Mouse (Mus musculus): ENCODE data around the gene Clstn3. TPM values are rescaled to one million over a fixed set of nuclear protein-coding genes. Genes with fewer than 3 reads are reported as not detected.
"Not testable (repeated sequence)": the region's sequence is repeated elsewhere in the genome, so short reads cannot be mapped to it uniquely, and the experiment has no call there.

The Clstn3 gene
- polyA plus RNA-seq, 1 experiment from 2014 or later: 29.2 TPM

DNA sequence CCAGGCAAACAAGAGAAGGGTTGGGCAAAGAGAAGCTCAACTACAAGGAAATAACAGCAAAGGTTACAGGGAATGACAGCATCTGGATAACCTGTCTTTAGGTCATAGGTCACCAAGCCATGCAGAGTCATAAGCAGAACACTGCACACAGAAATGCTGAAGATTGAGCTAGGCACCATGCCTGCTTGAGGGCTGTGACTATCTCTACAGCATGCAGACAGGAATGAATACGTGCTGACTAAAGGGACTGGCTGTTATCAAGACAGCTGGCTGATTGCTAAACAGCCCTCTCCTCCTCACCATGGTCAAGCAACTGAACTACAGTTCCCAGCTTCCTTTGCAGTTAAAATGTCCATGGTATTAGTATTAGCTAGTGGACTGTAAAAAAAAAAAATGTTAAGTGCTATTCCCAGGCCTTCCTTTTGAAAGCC lies 40.5 kb downstream of the Clstn3 start:
- no peaks in the 10 kb centered on the region for H3K36me3 ChIP-seq (ENCODE audit: poor library complexity, severe bottlenecking)
- H3K4me3 ChIP-seq: no peak overlapping the region
- H3K4me1 ChIP-seq: no peaks in the 10 kb centered on the region
- ATAC-seq: no peak
- H3K9ac ChIP-seq: no peak overlapping the region
- H3K27me3 ChIP-seq: no peaks in the 10 kb centered on the region
- no peak overlapping the region for H3K27ac ChIP-seq
- WGBS: 58% methylated on average over 1 of the region's 1 CpGs
- no peaks in the 10 kb centered on the region for H3K9me3 ChIP-seq (replicated peaks)
- H3K4me2 ChIP-seq: no peak overlapping the region

- WGBS: 89% methylated on average over 3 of the region's 3 CpGs
- H3K4me3 ChIP-seq: no peak overlapping the region
Observed at GRCm38 (mm10) chr6:124418686-124419085, 45.9 kb downstream of the Clstn3 start.

DNA sequence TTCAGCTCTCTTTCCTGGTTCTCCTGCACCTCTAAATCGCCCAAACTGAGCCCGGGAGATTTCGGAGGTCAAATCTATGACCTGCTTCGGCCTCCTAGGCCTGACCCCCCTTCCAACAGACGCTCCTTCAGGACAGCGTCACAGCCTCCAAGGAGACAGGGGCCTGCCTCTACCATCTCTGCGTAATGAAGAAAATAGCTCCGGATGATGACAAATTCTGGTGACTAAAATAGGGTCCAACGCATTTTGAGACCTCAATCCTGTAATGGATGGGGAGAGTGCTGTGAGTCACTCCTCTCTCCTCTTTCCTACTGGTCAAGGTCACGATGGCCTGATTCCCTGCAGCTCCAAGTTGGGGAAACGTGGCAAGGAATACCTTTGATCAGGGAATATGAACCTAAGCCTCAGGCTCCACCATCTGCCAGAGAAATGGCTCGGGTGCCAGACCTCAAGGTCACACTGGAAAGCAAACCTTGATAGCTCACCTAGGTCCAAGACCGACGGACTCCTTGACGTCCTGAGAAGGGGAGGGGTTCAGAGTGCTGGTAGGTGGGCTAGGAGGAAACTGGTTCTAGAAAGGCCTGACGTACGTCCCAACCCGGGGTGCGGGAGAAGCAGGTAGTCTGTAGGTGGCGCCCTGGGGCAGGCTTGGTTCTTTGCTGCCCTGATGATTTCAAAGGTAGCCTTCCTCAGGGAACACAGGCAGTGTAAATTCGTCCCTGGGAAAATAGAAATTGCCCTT lies 49.1 kb downstream of the Clstn3 start:
- peak overlapping the region; percentile 63 for H3K4me3 ChIP-seq
- 5% methylated on average over 21 of the region's 21 CpGs for WGBS
- H3K27me3 ChIP-seq: no peaks in the 10 kb centered on the region
- peaks cover 15% of the 10 kb centered on the region for H3K4me1 ChIP-seq
- peak overlapping the region; percentile 66 for H3K4me2 ChIP-seq
- H3K36me3 ChIP-seq (ENCODE audit: poor library complexity, severe bottlenecking): peaks cover 24% of the 10 kb centered on the region
- peak overlapping the region; percentile 31 for H3K27ac ChIP-seq
- peak; percentile 60 for ATAC-seq
- no peaks in the 10 kb centered on the region for H3K9me3 ChIP-seq (replicated peaks)
- H3K9ac ChIP-seq: peak overlapping the region; percentile 80

More at GRCm38 (mm10) chr6:124418686-124419085, 45.9 kb downstream of the Clstn3 start:
- no peaks in the 10 kb centered on the region for H3K9me3 ChIP-seq (replicated peaks)
- H3K36me3 ChIP-seq (ENCODE audit: poor library complexity, severe bottlenecking): no peaks in the 10 kb centered on the region
- H3K27me3 ChIP-seq: no peaks in the 10 kb centered on the region
- no peak overlapping the region for H3K27ac ChIP-seq
- no peak overlapping the region for H3K4me2 ChIP-seq
- no peak overlapping the region for H3K9ac ChIP-seq
- ATAC-seq: no peak
- peaks cover 8% of the 10 kb centered on the region; the same call in 1 of the 2 replicates for H3K4me1 ChIP-seq

GRCm38 (mm10) chr6:124414927-124415325 lies 49.7 kb downstream of the Clstn3 start, which contains the start of gene Pex5:
Gene Pex5 (minus strand): TSS chr6:124415067.
- H3K9ac ChIP-seq: peak within 1 kb of the TSS; percentile 80
- under 1% methylated on average over 20 of the region's 36 CpGs for WGBS
- H3K27ac ChIP-seq: peak within 1 kb of the TSS; percentile 46
- peak; percentile 97 for ATAC-seq
- H3K27me3 ChIP-seq: no peaks in the 10 kb centered on the region
- no peaks in the 10 kb centered on the region for H3K9me3 ChIP-seq (replicated peaks)
- H3K4me1 ChIP-seq: peaks cover 15% of the 10 kb centered on the region
- peak within 1 kb of the TSS; percentile 66 for H3K4me2 ChIP-seq
- H3K4me3 ChIP-seq: peak within 1 kb of the TSS; percentile 63
- H3K36me3 ChIP-seq (ENCODE audit: poor library complexity, severe bottlenecking): peaks cover 27% of the 10 kb centered on the region

DNA sequence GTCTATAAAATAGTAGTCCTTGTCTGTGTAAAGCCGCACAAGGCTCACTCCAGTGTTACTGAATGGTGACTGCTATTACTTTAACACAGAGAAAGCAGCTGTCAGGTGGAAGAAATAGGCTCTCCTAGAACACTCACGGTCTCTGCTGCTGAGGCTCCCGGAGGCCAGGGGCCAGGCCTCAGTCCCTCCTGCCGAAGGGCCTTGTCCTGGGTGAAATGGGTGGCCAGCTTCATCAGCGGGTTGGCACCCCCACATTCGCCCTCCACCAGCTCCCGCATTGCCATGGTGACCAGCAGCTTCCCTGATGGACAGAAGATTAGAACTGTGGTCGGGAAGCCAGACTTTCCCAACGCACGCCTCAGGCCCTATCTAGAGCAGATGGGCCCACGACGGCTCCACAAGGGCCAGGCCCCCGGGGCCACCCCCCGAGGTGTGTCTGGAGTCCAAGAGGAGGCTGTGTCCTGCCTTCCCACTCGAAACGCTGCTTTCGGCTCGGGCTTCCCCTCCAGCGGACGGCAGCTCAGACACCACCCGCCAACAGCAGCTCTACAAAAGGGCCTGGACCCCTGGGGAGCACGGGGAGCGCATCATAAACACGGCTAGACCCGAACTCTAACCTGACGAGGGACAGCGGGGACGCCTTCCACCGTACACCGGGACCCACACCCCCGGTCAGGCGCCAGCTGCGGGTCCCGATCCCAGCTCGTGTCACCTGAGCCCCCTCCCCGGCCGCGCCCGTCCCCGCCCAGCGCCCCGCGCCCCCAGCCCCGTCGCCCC lies 50.3 kb downstream of the Clstn3 start:
- Histone ChIP-seq H3K4me2 (peak overlapping the region; percentile 66), H3K9ac (peak overlapping the region; percentile 80), H3K36me3 (ENCODE audit: poor library complexity, severe bottlenecking) (peaks cover 27% of the 10 kb centered on the region), H3K9me3 (replicated peaks) (no peaks in the 10 kb centered on the region), H3K4me1 (peaks cover 15% of the 10 kb centered on the region), H3K4me3 (peak overlapping the region; percentile 63), H3K27ac (peak overlapping the region; percentile 46), H3K27me3 (no peaks in the 10 kb centered on the region)
- 1% methylated on average over 31 of the region's 45 CpGs for WGBS
- peak; percentile 54 for ATAC-seq

- H3K27me3 ChIP-seq: no peaks in the 10 kb centered on the region
- H3K27ac ChIP-seq: peak overlapping the region; percentile 46
- 60% methylated on average over 3 of the region's 3 CpGs for WGBS
- peak overlapping the region; percentile 80 for H3K9ac ChIP-seq
- peak overlapping the region; percentile 66 for H3K4me2 ChIP-seq
- peak overlapping the region; percentile 63 for H3K4me3 ChIP-seq
- H3K36me3 ChIP-seq (ENCODE audit: poor library complexity, severe bottlenecking): peaks cover 32% of the 10 kb centered on the region
- H3K9me3 ChIP-seq (replicated peaks): no peaks in the 10 kb centered on the region
- no peak for ATAC-seq
- H3K4me1 ChIP-seq: peaks cover 15% of the 10 kb centered on the region
Observed at GRCm38 (mm10) chr6:124413770-124414149, 50.8 kb downstream of the Clstn3 start.

GRCm38 (mm10) chr6:124408355-124408754 lies 56.2 kb downstream of the Clstn3 start:
- WGBS: 93% methylated on average over 5 of the region's 5 CpGs
- H3K36me3 ChIP-seq (ENCODE audit: poor library complexity, severe bottlenecking): peaks cover 75% of the 10 kb centered on the region
- no peak for ATAC-seq
- H3K27ac ChIP-seq: no peak overlapping the region
- H3K4me2 ChIP-seq: no peak overlapping the region
- H3K9me3 ChIP-seq (replicated peaks): no peaks in the 10 kb centered on the region
- peaks cover 4% of the 10 kb centered on the region for H3K4me1 ChIP-seq
- no peak overlapping the region for H3K4me3 ChIP-seq
- H3K27me3 ChIP-seq: no peaks in the 10 kb centered on the region
- no peak overlapping the region for H3K9ac ChIP-seq

GRCm38 (mm10) chr6:124407180-124407579 lies 57.4 kb downstream of the Clstn3 start:
- H3K36me3 ChIP-seq (ENCODE audit: poor library complexity, severe bottlenecking): peaks cover 78% of the 10 kb centered on the region
- no peaks in the 10 kb centered on the region for H3K4me1 ChIP-seq
- H3K4me2 ChIP-seq: no peak overlapping the region
- ATAC-seq: peak; percentile 34; the same call in 1 of the 2 replicates
- H3K9ac ChIP-seq: no peak overlapping the region
- H3K9me3 ChIP-seq (replicated peaks): no peaks in the 10 kb centered on the region
- H3K27ac ChIP-seq: no peak overlapping the region
- H3K4me3 ChIP-seq: no peak overlapping the region
- no peaks in the 10 kb centered on the region for H3K27me3 ChIP-seq

- Histone ChIP-seq H3K4me3 (no peak overlapping the region), H3K4me1 (no peaks in the 10 kb centered on the region), H3K27me3 (no peaks in the 10 kb centered on the region), H3K9me3 (replicated peaks) (no peaks in the 10 kb centered on the region), H3K36me3 (ENCODE audit: poor library complexity, severe bottlenecking) (peaks cover 78% of the 10 kb centered on the region), H3K4me2 (no peak overlapping the region), H3K9ac (no peak overlapping the region), H3K27ac (no peak overlapping the region)
- WGBS: 97% methylated on average over 10 of the region's 10 CpGs
- ATAC-seq: no peak
Observed at GRCm38 (mm10) chr6:124406326-124406725, 58.3 kb downstream of the Clstn3 start.

GRCm38 (mm10) chr6:124399738-124400137 lies 64.9 kb downstream of the Clstn3 start:
- ATAC-seq: no peak
- H3K4me2 ChIP-seq: no peak overlapping the region
- no peaks in the 10 kb centered on the region for H3K9me3 ChIP-seq (replicated peaks)
- no peaks in the 10 kb centered on the region for H3K4me1 ChIP-seq
- no peak overlapping the region for H3K27ac ChIP-seq
- whole genome bisulfite sequencing: 94% methylated on average over 6 of the region's 6 CpGs
- peaks cover 86% of the 10 kb centered on the region for H3K36me3 ChIP-seq (ENCODE audit: poor library complexity, severe bottlenecking)
- H3K4me3 ChIP-seq: no peak overlapping the region
- H3K27me3 ChIP-seq: no peaks in the 10 kb centered on the region
- H3K9ac ChIP-seq: no peak overlapping the region

DNA sequence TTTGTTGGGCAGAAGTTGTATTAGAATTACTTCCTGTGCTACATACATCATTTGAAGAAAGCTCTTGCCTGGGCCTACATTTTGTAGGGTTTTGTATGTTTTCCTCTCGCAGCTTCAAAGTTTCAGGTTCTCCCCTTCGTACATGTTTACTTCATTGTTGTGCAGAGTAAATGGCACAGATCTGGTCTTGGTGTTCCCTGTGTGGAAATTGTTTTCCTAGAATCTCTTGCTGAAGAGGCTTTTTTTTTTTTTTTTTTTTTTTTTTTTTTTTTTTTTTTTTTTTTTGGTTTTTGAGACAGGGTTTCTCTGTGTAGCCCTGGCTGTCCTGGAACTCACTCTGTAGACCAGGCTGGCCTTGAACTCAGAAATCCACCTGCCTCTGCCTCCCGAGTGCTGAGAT lies 69.6 kb downstream of the Clstn3 start:
- 93% methylated on average over 3 of the region's 3 CpGs for WGBS
- H3K9me3 ChIP-seq (replicated peaks); ATAC-seq; H3K4me2 ChIP-seq; H3K27ac ChIP-seq; H3K4me3 ChIP-seq; H3K9ac ChIP-seq; H3K4me1 ChIP-seq; H3K27me3 ChIP-seq: not testable (repeated sequence)
- H3K36me3 ChIP-seq (ENCODE audit: poor library complexity, severe bottlenecking): peaks cover 44% of the 10 kb centered on the region

All from forebrain, embryonic 13.5 days (tissue).